Mouse (Mus musculus) kidney, embryonic 15.5 days (tissue): ENCODE results near the gene Npr2. TPM values are rescaled to one million over a fixed set of nuclear protein-coding genes. Genes with fewer than 3 reads are reported as not detected.

Experiments
- ATAC-seq: fragments of 200-750 bp; cut with Nextera tagmentation; replicated peaks from 2 replicates; pipeline ENCODE4 v1.8.0; 2017; ENCODE audit warnings: moderate TSS enrichment; ENCODE audit not compliant: low FRiP score
- H3K27ac ChIP-seq: fragments of 300-500 bp; sonication (generic); 2 replicates; pipeline ENCODE4 v1.5.1; 2015; ENCODE audit warnings: mild to moderate bottlenecking, inconsistent platforms
- H3K27me3 ChIP-seq: fragments of 300-500 bp; sonication (generic); 2 replicates; pipeline ENCODE4 v1.6.1; 2015; ENCODE audit warnings: inconsistent platforms
- H3K36me3 ChIP-seq: fragments of 300-500 bp; sonication (generic); 2 replicates; pipeline ENCODE4 v1.6.1; 2015; ENCODE audit warnings: inconsistent platforms
- H3K4me1 ChIP-seq: fragments of 300-500 bp; sonication (generic); 2 replicates; pipeline ENCODE4 v1.6.1; 2015; ENCODE audit warnings: inconsistent platforms
- H3K4me2 ChIP-seq: fragments of 300-500 bp; sonication (generic); 2 replicates; pipeline ENCODE4 v1.6.1; 2015; ENCODE audit warnings: moderate library complexity, mild to moderate bottlenecking, inconsistent platforms
- H3K4me3 ChIP-seq: fragments of 300-500 bp; sonication (generic); replicated peaks from 2 replicates; pipeline ENCODE4 v1.5.1; 2015; ENCODE audit warnings: mild to moderate bottlenecking, inconsistent platforms
- H3K9ac ChIP-seq: fragments of 300-500 bp; sonication (generic); 2 replicates; pipeline ENCODE4 v1.6.1; 2015; ENCODE audit warnings: mild to moderate bottlenecking, inconsistent platforms
- H3K9me3 ChIP-seq: fragments of 300-500 bp; sonication (generic); replicated peaks from 2 replicates; pipeline ENCODE4 v1.6.1; 2016; ENCODE audit warnings: inconsistent platforms
- WGBS: fragments of 180-500 bp; shearing (Covaris S2); methylation state at CpG from one replicate; pipeline ENCODE4 v1.1.7; 2015; ENCODE audit warnings: mixed read lengths; 5-methylcytosine and 5-hydroxymethylcytosine counted together
- polyA plus RNA-seq: library from polyadenylated mRNA; unstranded; fragments of >200 nt; fragmentation: Nextera tagmentation; extraction: Ambion mirVana; gene quantifications from 2 replicates; pipeline ENCODE4 v1.2.1, GENCODE M21; 2015

Npr2 gene
- polyA plus RNA-seq, 1 experiment from 2014 or later = 10.2 TPM

- H3K4me3 ChIP-seq = no peak overlapping the region
- no peak overlapping the region for H3K9ac ChIP-seq
- H3K4me2 ChIP-seq = no peak overlapping the region
- WGBS = 79% methylated on average over 4 of the region's 4 CpGs
- H3K27ac ChIP-seq = no peak overlapping the region
- no peaks in the 10 kb centered on the region for H3K9me3 ChIP-seq
- H3K4me1 ChIP-seq = no peaks in the 10 kb centered on the region
- no peaks in the 10 kb centered on the region for H3K36me3 ChIP-seq
- H3K27me3 ChIP-seq = no peaks in the 10 kb centered on the region
- 0 out of 2 replicates have a peak, but pooled peaks have one; percentile 40 for ATAC-seq
Observed at GRCm38 (mm10) chr4:43598200-43598599, 33.5 kb upstream of the Npr2 start.

DNA sequence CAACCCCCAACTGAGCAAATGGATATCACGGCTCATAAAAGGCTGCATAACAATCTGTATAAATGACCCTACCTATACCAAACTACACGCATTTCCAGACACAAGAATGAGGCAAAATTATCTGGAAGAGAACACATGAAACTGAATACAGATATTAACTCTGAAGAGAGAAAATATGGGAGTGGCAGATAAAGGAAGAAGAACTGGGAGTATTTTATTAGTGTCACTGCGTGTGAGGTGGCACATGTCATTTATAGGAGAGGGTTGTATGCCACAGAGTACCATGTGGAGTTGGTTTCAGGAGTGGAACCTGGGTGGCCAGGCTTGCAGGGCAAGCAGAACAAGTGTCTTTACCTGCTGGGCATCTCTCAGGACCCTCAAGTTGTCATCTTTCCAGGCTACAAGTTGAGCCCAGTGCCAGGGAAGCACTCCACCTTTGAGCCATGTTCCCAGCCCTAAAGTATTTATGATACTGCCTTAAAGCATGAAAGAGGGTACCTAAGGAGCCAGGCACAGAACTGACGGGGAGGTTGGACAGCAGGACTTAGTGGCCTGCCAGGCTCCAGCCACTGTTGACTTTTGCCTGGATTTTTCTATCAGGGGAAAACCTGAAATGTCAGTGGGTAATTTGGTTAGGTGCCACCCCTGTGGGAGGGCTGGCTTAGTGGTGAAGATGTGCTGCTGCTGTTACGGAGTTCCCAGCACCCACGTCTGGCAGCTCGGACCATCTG lies 32.9 kb upstream of the Npr2 start:
- H3K4me3 ChIP-seq = no peak overlapping the region
- H3K9me3 ChIP-seq = no peaks in the 10 kb centered on the region
- H3K27ac ChIP-seq = no peak overlapping the region
- no peaks in the 10 kb centered on the region for H3K27me3 ChIP-seq
- no peaks in the 10 kb centered on the region for H3K36me3 ChIP-seq
- ATAC-seq = no peak
- no peaks in the 10 kb centered on the region for H3K4me1 ChIP-seq
- WGBS = 82% methylated on average over 7 of the region's 7 CpGs
- no peak overlapping the region for H3K4me2 ChIP-seq
- H3K9ac ChIP-seq = no peak overlapping the region

DNA sequence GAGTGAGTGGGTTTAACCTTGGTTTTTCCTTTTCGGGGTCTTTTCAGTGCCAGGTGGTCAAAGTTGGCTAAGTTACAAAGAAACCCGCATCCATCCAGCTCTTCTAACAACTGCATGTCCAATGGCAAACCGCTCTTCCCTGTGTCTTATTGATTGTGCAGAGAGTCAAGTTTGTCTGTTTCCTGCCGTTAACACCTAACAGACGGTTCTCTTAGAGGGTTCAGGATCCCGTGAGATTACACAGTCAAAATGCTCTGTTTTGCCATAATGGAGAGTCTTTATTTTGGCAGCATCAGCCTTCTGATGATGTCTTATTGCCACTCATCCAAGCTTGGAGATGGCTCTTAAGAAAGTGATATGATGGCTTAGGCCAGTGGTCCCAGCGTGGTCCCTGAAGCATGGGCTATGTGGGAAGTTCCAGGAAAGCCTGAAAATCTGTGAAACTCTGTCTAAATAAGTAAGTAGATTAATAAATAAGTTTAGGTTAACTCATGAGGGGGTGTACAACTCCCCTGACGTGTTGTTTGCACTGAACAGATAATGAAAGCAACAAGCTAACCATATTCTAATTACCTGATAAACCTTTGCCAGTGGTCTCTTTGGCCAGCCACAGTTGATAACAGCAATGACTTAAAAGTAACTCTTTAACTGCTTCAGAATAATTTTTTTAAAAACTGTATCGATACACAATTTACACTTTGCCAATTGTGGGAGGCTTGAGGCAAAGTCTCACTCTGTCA lies 31.4 kb upstream of the Npr2 start:
- no peaks in the 10 kb centered on the region for H3K9me3 ChIP-seq
- no peaks in the 10 kb centered on the region for H3K36me3 ChIP-seq
- no peaks in the 10 kb centered on the region for H3K27me3 ChIP-seq
- WGBS = 85% methylated on average over 9 of the region's 9 CpGs
- no peak for ATAC-seq
- H3K27ac ChIP-seq = no peak overlapping the region
- no peak overlapping the region for H3K4me3 ChIP-seq
- H3K9ac ChIP-seq = no peak overlapping the region
- H3K4me1 ChIP-seq = peaks cover 3% of the 10 kb centered on the region; the same call in 1 of the 2 replicates
- H3K4me2 ChIP-seq = no peak overlapping the region

DNA sequence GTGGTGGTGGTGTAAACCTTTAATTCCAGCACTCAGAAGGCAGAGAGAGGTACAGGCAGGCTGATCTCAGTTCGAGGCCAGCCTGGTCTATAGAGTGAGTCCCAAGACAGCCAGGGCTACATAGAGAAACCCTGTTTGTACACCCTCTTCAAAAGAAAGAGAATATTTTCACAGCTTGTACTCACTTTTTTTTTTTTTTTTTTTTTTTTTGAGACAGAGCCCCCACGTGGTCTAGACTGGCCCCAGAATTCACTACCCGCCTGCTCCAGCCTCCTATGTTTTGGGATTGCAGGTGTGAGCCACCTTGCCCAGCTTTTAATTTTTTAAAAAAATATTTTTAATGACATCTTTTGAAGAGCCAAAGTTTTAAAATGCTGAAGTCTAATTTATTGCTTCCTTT lies 27.6 kb upstream of the Npr2 start:
- H3K4me1 ChIP-seq = peaks cover 3% of the 10 kb centered on the region; the same call in 1 of the 2 replicates
- no peaks in the 10 kb centered on the region for H3K36me3 ChIP-seq
- no peak overlapping the region for H3K9ac ChIP-seq
- H3K4me3 ChIP-seq = no peak overlapping the region
- H3K9me3 ChIP-seq = no peaks in the 10 kb centered on the region
- no peak overlapping the region for H3K4me2 ChIP-seq
- no peak for ATAC-seq
- no peak overlapping the region for H3K27ac ChIP-seq
- 70% methylated on average over 3 of the region's 3 CpGs for WGBS
- H3K27me3 ChIP-seq = no peaks in the 10 kb centered on the region

- H3K9me3 ChIP-seq = no peaks in the 10 kb centered on the region
- H3K9ac ChIP-seq = no peak overlapping the region
- ATAC-seq = no peak
- no peaks in the 10 kb centered on the region for H3K36me3 ChIP-seq
- 56% methylated on average over 9 of the region's 9 CpGs for WGBS
- H3K27ac ChIP-seq = no peak overlapping the region
- no peaks in the 10 kb centered on the region for H3K27me3 ChIP-seq
- no peak overlapping the region for H3K4me3 ChIP-seq
- peaks cover 3% of the 10 kb centered on the region; the same call in 1 of the 2 replicates for H3K4me1 ChIP-seq
- H3K4me2 ChIP-seq = no peak overlapping the region
Observed at GRCm38 (mm10) chr4:43604751-43605685, 26.7 kb upstream of the Npr2 start.

GRCm38 (mm10) chr4:43612534-43612933 lies 19.2 kb upstream of the Npr2 start:
- Histone ChIP-seq H3K9ac (no peak overlapping the region), H3K4me2 (no peak overlapping the region), H3K27me3 (no peaks in the 10 kb centered on the region), H3K36me3 (no peaks in the 10 kb centered on the region), H3K9me3 (no peaks in the 10 kb centered on the region), H3K4me3 (no peak overlapping the region), H3K27ac (no peak overlapping the region), H3K4me1 (no peaks in the 10 kb centered on the region)
- WGBS = 74% methylated on average over 10 of the region's 10 CpGs
- no peak for ATAC-seq

DNA sequence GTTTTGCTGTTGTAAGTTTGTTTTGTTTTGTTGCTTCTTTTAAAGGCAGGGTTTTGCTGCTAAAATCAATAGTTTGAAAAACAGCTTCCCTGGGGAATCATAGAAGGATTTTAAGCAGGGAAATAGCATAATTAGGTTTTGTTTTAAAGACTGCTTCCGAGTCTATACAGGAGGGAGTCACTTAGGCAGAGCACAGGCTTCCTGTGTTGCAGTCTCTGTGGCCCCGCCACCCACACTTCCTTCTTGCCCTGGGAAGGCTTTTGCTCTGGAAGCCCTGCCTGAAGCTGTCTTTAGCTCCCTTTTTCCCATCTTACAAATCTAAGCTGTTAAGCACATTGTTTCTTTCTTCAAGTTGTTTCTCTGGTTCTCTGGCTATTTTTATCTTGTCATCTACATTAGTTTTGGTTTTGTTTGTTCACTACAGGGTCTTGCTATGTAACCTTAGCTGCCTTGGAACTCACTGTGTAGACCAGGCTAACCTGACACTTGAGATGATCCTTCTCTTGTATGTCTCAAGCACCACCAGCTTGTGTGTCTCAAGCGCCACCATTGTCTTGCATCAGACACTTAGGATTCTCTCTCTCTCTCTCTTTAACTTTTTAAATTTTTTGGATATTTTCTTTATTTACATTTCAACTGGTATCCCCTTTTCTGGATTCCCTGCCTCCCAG lies 18.5 kb upstream of the Npr2 start:
- ATAC-seq = no peak
- Histone ChIP-seq H3K4me1 (no peaks in the 10 kb centered on the region), H3K4me3 (no peak overlapping the region), H3K27me3 (no peaks in the 10 kb centered on the region), H3K27ac (no peak overlapping the region), H3K9me3 (no peaks in the 10 kb centered on the region), H3K36me3 (no peaks in the 10 kb centered on the region), H3K4me2 (no peak overlapping the region), H3K9ac (no peak overlapping the region)
- WGBS = 62% methylated on average over 3 of the region's 3 CpGs

DNA sequence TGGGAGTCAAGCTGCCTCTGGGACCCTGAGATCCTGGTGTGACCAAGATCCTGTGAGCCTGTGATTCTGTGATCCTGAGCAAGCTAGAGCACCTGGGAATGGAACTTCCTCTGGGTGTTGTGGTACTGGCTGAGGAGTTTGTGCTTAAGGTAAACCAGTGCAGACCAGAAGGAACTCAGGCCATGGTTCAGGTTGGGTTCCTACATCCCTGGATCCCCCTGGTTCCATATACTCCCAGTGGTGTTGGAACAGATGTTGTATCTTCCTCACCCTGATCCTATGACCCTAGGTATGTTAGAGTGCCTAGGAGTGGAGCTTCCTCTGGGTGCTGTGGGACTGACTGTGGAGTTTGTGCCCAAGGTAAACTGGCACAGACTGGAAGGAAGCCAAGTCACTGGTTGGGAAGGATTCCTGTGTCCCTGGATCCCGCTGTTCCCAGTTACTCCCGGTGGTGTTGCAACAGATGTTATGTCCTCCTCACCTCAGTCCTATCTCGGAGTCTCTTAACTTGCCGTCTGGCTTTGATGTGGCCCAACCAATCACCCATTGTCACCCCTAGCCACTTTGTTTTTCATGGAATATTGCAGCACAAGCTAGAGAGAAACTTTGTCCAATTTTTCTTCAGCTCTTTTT lies 11.5 kb upstream of the Npr2 start:
- Histone ChIP-seq H3K9ac (no peak overlapping the region), H3K4me2 (no peak overlapping the region), H3K4me1 (no peaks in the 10 kb centered on the region), H3K4me3 (no peak overlapping the region), H3K9me3 (peaks cover 4% of the 10 kb centered on the region; the same call in 1 of the 2 replicates), H3K27me3 (no peaks in the 10 kb centered on the region), H3K36me3 (no peaks in the 10 kb centered on the region), H3K27ac (no peak overlapping the region)
- WGBS = 79% methylated on average over 4 of the region's 4 CpGs
- no peak for ATAC-seq

GRCm38 (mm10) chr4:43629106-43629817 lies 2.5 kb upstream of the Npr2 start:
- H3K4me1 ChIP-seq = peaks cover 31% of the 10 kb centered on the region
- H3K27ac ChIP-seq = no peak overlapping the region
- no peak for ATAC-seq
- H3K4me2 ChIP-seq = no peak overlapping the region
- H3K9ac ChIP-seq = no peak overlapping the region
- peaks cover 17% of the 10 kb centered on the region; the same call in 1 of the 2 replicates for H3K27me3 ChIP-seq
- WGBS = 48% methylated on average over 20 of the region's 20 CpGs
- no peak overlapping the region for H3K4me3 ChIP-seq
- peaks cover 9% of the 10 kb centered on the region for H3K9me3 ChIP-seq
- no peaks in the 10 kb centered on the region for H3K36me3 ChIP-seq

GRCm38 (mm10) chr4:43630030-43630581 lies 1.6 kb upstream of the Npr2 start:
- peak; percentile 59 for ATAC-seq
- peaks cover 6% of the 10 kb centered on the region for H3K9me3 ChIP-seq
- peaks cover 31% of the 10 kb centered on the region for H3K4me1 ChIP-seq
- no peak overlapping the region for H3K9ac ChIP-seq
- no peak overlapping the region for H3K4me3 ChIP-seq
- WGBS = 5% methylated on average over 5 of the region's 5 CpGs
- H3K4me2 ChIP-seq = peak overlapping the region; percentile 7; the same call in 1 of the 2 replicates
- peak overlapping the region; percentile 9; the same call in 1 of the 2 replicates for H3K27ac ChIP-seq
- no peaks in the 10 kb centered on the region for H3K36me3 ChIP-seq
- H3K27me3 ChIP-seq = peaks cover 17% of the 10 kb centered on the region; the same call in 1 of the 2 replicates
